Mouse (Mus musculus) right cerebral cortex, postnatal 36 days (tissue): ENCODE results near the gene Txnrd1.

Experiments used
- DNase-seq, 2 experiments: peaks; one replicate each; pipeline ENCODE4 v3.0.0; 2022; ENCODE audit warnings: low spot score in 2 of 2, mixed read lengths in 1 of 2

The Txnrd1 gene

DNA sequence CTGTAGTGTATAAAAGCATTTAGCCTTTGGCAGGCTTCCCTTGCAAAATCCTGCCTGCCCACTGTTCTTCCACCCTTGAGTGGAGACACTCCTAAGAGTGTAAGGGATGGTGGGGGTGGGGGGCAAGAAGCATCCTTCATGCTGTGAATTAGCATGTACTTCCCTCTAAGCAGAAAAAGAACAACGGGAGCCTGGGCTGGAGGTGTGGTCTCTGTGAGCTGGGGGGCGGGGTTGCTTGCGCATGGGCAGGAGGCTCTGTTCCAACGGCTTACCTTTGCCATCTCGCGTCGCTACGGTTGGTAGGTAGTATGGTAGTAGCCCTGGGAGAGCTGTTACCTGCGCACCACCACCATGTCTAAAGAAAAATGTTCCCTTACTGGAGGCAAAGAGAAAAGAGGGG is 32.6 kb downstream of the Txnrd1 start, which contains the start of gene Eid3:
Eid3 (plus strand) TSS at position 271 of the 400 bp plus-strand sequence.
- no peak for DNase-seq

GRCm38 (mm10) chr10:82866832-82867231 is 33.1 kb downstream of the Txnrd1 start:
- DNase-seq, result no peak

DNA sequence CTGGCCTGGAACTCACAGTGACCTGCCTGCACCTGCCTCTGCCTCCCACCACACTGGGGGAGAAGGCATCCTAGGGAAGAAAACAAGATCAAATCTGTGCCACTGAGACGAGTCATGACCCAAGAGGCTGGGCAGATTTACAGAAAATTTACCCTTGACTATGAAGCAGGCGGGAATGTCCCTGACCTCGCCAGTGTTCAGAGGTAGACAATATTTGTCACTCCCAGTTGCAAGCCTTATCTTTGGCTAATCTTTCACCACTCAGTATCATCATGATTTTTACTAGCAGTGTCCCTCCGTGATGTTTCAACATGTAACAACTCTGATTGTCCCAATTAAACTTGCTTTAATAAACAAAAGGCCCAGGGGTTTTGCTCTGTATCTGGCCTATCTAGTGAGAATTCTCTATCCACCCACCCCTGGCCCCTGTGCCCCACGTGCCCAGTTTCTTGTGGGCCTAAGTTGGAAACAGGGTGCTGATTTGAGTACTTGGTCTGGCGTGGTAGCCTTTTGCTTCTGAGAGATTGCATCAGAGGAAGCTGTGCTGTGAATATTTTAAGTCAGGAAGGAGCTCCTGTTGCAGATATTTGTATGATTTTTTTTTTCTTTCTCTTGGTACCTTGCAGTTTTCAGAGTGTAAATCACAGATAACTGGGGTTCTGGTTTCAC is 34.8 kb downstream of the Txnrd1 start:
- DNase-seq, result no peak

- DNase-seq, result no peak
These were observed 41.7 kb downstream of the Txnrd1 start for GRCm38 (mm10) chr10:82875446-82875845.

DNA sequence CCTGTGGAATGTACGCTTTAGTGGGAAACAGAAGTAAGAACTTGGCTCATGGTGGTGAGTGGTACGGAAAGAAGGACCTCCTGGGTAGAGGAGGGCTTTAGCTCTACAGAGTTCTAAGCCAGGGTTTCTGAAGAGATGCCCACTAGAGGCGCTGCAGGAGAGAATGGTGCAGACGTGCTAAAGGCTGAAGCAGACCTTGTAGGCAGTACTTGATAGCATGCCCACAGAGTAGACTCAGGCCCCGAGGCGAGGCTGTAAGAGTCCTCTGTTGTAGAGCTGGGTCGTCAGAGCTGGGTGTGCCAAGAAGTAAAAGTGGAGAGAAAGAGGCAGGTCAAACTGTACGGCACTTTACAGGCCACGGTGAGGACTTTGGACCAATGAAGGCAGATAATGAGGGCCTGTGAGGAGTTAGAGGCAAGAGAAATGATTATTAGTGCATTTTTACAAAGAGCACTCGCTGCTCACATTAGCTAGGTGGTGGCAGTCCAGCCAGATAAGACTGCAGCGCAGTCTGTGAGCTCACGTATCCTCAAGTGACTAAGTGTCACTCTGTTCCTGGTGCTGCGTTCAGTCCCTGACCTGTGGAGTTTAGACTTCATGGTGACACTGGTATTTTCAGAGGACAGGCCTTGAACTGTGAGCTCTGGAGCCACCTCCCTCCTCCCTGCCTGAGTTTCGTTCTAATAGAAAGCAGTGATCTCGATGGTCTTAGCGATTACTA is 42.5 kb downstream of the Txnrd1 start:
- no peak for DNase-seq

DNA sequence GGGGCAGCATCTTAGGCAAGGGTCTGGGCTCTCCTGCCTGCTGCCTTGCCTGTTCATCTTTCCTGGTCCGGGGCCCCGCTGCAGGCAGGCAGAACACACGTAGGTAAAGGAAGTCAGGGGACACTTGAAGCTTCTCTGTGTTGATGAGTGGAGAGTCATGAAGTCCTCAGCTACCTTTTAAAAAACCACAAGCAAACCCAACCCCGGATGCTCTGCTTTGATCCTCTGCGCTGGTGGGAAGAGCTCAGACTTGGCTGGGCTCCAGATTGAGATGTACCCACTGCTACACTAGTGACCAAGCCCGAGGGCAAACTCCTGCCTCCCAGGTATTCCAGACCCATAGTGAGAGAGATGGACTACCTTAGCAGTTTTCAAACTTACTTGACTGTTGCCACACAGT is 53.6 kb downstream of the Txnrd1 start:
- no peak for DNase-seq

DNA sequence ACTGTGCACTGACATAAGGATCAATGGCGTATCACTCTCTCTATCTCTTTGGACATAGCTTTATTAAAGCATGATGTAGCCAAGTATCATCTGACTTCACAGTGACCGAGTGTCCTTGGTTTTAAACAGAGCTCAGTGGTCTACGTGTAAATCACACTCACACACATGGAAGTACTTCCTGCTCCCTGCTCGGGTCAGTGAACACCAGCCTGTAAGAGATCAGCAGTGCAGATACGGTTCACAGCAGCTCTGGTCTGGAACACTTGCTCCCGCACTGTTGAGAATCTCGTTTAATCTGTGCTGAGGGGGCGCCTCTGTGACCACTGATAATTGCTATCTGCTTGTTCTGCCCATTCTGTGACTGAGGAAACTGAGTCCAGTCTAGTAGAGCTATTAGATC is 54.8 kb downstream of the Txnrd1 start:
- no peak for DNase-seq

- DNase-seq, result no peak
These were observed 55.8 kb downstream of the Txnrd1 start for GRCm38 (mm10) chr10:82889447-82889973.

- DNase-seq, result no peak
These were observed 57.2 kb downstream of the Txnrd1 start for GRCm38 (mm10) chr10:82890936-82891335.

DNA sequence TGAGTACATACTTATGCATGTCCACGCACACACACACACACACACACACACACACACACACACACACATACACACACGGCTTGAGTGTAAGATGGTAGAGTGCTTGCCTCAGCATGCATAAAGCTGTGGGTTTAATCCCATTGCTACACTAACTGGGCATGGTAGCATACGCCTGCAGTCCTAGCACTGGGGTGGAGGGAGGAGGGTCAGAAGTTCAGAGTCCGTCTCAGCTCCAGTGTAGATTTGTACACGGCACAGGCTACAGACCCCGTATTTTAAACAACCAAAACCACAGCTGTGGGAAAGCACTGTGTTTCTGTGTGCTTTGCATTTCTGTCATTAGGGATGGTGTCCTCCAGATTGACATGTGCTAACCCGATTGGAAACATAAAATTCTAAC is 57.7 kb downstream of the Txnrd1 start:
- no peak for DNase-seq

DNA sequence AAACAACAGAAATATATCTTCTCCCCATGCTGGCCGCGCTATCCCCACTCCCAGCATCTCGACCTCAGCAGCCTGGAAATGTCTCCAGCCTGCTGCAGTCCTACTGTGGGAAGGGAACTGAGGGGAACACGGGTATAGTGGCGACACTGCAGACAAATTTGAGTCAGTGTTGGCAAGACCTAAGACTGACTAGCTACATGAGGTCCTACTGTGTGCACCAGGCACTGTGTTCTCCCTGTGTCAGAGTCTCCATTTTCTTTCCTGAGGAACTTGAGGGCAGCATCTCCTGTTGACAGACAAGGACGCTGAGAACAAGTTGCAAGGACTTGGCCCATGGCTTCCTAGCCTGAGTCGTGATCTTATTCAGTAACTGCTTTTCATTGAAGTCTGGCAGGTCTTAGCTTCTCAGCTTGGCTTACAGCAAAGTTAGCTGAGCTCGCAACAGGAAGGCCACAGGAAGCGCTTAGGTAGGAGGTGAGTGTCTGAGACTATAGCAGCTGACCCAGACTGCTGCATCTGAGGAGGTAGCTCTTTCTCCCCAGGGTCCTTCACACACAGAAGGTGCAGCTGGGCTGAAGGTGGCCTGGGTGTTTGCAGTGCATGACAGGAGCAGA is 58.8 kb downstream of the Txnrd1 start:
- DNase-seq, result no peak

DNA sequence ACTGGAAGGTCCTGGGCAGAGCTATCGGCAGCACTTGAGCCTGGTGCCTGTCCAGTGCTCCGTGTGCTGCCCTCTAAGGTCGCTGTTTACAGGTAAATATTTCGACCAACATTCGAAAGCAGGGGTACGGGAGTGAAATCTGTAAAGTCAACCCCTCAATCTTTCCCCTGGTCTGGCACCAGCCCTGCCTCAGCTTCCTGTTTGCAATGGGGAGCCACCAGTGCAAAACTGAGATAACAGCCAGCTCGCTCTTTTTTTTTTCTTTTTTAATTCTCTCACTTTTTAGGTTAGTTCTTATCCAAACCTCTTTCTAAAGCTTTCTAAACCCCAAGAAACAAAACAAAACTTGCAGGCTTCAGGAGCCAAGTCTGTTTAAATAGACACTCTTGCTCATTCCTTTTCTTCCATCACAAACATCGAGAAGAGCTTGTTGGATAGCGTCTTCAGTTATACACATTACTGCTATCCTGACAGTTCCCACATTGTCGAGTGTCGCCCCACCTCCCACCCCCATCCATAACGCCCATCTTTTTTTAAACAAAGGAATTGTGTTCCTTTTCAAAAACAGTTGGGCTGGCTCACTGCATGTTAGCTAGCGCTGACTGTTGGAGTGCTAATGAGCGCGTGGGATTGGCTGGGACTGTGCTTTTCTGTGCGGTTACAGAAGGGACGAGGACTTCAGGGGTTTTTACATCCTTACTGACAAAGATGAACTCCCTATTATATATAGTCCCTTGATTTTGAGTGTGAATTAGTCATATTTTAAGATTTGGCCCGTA is 60.3 kb downstream of the Txnrd1 start:
- DNase-seq, result peak; percentile 45 to 70

DNA sequence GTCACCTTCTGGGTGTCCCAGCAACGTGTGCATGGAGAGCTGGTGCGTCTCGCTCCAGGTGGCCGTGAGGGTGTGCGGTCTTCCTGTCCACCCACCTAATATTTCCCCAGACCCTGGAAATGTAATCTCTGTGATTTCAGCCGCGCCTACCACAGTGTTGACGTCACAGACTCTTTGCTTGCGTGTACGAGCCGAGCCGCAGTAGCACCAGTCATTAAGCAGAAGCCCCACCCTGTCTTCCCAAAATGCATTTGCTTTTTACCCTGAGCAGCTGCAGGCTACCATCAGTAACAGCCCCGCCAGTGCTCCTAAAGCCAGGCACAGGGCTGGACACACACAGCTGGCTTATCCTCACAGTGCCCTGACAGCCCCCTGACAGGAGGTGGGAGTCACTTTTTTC is 64.2 kb downstream of the Txnrd1 start:
- no peak for DNase-seq

DNA sequence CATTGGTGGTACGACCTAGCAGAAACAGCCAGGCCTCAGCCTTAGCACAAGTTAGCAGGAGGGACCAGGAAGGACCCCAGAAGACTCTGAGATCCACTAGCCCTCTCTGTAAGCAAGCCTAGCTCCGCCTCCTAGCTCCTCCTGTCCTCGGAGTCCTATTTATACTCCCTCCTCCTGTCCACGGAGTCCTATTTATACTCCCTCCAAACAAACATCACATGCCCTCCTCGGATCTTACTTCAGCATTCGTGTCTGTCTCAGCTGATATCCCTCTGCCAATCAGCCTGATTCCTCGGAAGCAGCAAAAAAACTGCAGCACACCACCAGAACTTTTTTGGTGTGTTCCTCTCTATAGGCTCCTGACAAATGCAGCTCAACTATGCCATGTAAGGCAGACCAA is 65.1 kb downstream of the Txnrd1 start:
- DNase-seq, result no peak

DNA sequence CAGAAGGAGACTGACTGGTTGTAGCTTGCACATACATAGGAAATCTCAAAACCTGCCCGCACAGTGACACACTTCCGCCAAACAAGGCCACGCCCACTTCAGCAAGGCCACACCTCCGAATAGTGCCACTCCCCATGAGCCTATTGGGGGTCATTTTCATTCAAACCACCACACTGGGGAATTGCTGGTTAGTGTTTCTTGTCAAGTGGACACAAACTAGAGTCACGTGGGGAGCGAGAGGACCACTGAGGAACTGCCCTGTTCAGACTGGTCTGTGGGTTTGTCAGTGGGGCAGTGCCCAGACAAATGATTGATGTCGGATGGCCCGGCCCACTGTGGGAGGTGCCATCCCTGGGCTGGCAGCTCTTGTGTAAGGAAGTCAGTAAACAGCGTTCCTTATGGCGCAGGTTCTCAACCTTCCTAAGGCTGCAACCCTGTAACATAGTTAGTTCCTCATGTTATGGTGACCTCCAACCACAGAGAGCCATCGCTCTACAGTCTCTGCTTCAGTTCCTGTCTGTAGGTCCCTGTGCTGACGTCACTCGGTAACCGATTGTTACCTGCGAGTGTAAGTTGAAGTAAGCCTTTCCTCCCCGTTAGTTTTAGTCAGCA is 66.2 kb downstream of the Txnrd1 start:
- DNase-seq, result no peak

DNA sequence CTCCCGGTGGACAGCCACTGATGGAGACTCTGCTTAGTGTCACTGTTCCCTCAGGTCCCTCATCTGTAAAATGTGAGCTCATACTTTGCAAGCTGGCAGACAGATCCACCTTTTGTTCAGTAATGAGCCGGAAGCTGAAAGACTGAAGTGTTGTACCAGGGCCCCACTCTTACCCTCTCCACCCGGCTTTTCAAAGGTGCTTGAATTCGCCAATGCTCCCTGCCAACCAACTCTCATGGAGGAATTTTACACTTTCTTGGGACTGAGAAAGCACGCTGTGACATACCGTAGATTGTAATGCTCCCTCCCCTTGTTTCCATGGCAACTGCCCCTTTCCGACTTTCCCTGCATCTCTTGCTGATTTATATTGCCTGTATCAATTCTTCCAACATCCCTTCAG is 66.8 kb downstream of the Txnrd1 start:
- DNase-seq, result no peak

- DNase-seq, result peak; percentile 48 to 59
These were observed 67.7 kb downstream of the Txnrd1 start for GRCm38 (mm10) chr10:82901436-82901835.

- no peak for DNase-seq
These were observed 74.8 kb downstream of the Txnrd1 start for GRCm38 (mm10) chr10:82908526-82908925.

DNA sequence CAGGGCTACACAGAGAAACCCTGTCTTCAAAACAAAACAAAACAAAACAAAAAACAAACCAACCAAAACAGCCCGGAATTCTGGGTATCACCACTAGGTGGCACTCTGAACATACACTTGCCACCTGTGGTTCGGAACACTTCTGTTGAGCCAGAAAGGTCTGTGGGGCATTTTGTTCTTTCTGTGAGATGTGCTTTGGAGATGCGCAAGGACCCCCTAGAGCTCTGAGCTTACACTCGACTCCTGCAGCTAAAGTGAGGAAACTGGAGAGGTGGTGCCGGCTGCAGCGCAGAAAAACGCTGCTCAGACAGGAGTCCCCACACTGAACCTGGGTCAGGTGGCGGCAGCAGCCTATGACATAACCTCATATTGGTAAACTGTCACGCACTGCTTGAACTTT is 75.6 kb downstream of the Txnrd1 start:
- DNase-seq, result peak; percentile 28 to 47

DNA sequence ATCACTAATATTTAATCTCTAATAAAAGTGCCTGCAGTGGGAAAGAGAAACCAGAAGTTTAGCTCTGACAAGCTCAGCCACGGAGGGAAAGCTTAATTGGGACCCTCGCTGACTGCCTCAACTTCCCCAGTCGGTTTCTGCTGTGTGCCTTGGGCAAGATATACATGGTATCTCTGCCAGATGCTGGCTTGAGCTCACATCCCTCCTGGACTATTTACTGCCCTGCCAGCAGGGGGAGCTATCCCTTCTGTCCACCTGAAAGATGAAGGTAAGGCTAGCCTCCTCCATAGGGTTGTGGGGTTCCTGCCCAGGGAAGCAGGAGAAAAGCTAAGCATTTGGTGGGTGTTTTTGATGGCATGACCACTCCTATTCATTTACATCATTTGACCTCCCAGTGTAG is 76.4 kb downstream of the Txnrd1 start:
- DNase-seq, result no peak

- DNase-seq, result no peak
These were observed 79.5 kb downstream of the Txnrd1 start for GRCm38 (mm10) chr10:82913238-82913637.

GRCm38 (mm10) chr10:82913772-82914171 is 80.0 kb downstream of the Txnrd1 start:
- DNase-seq, result no peak
